ENCODE assay signal across 8 mouse cellular contexts in genomic region chr7:78846066-78846716, GRCm38 (mm10). TPM values are rescaled to one million over a fixed set of nuclear protein-coding genes. Genes with fewer than 3 reads are reported as not detected.
DNase-seq lines count a peak whose midpoint lies in the region; ATAC-seq lines count a peak whose summit lies in the region.

No protein-coding gene starts in this region.

- H3K4me2 ChIP-seq in heart, embryonic 14.5 days (ENCODE audit: low read length) = peak overlapping the region; percentile 68
- H3K4me2 ChIP-seq in midbrain, embryonic 12.5 days (replicated peaks) = peak overlapping the region; percentile 65

- DNase-seq in heart, adult 18-20 months = no peak
- peak; percentile 48 for DNase-seq in ZHBTc4 (ENCODE audit: low read depth, low spot score)
- DNase-seq in hindbrain, embryonic 10.5 days (ENCODE audit: low spot score) = no peak
- no peak for DNase-seq in adrenal gland, adult 8-10 months
- DNase-seq in cerebellum, postnatal 4 days (ENCODE audit: low spot score in 2 of 2) = no peak

- H3K4me1 ChIP-seq in heart, embryonic 14.5 days (ENCODE audit: control insufficient read depth in 2 of 2, insufficient read depth in 2 of 2, low read length in 2 of 2) = peaks cover 4 to 9% of the 10 kb centered on the region in 2 experiments; a peak in 3 of 4 replicates
- H3K4me1 ChIP-seq in hindbrain, embryonic 10.5 days (replicated peaks) = peaks cover 17% of the 10 kb centered on the region
- H3K4me1 ChIP-seq in midbrain, embryonic 12.5 days = peaks cover 9% of the 10 kb centered on the region

- peak overlapping the region; percentile 78 to 92 for H3K4me3 ChIP-seq in heart, embryonic 14.5 days (ENCODE audit: control insufficient read depth in 1 of 2, insufficient read depth in 1 of 2, low read depth in 1 of 2, low read length in 2 of 2)
- H3K4me3 ChIP-seq in hindbrain, embryonic 10.5 days = peak overlapping the region; percentile 89
- peak overlapping the region; percentile 82 for H3K4me3 ChIP-seq in midbrain, embryonic 12.5 days

- H3K27me3 ChIP-seq in heart, embryonic 14.5 days (ENCODE audit: control insufficient read depth, insufficient read depth, low read length) = no peaks in the 10 kb centered on the region
- H3K27me3 ChIP-seq in hindbrain, embryonic 10.5 days (ENCODE audit: insufficient read depth, poor library complexity, severe bottlenecking) = no peaks in the 10 kb centered on the region
- no peaks in the 10 kb centered on the region for H3K27me3 ChIP-seq in midbrain, embryonic 12.5 days

- H3K36me3 ChIP-seq in heart, embryonic 14.5 days (ENCODE audit: control insufficient read depth, insufficient read depth, low read length) = peaks cover 24% of the 10 kb centered on the region
- H3K36me3 ChIP-seq in hindbrain, embryonic 10.5 days = peaks cover 30% of the 10 kb centered on the region
- peaks cover 26% of the 10 kb centered on the region for H3K36me3 ChIP-seq in midbrain, embryonic 12.5 days

- H3K9me3 ChIP-seq in heart, embryonic 14.5 days (ENCODE audit: control insufficient read depth, low read length) = no peaks in the 10 kb centered on the region
- no peaks in the 10 kb centered on the region for H3K9me3 ChIP-seq in hindbrain, embryonic 10.5 days
- no peaks in the 10 kb centered on the region for H3K9me3 ChIP-seq in midbrain, embryonic 12.5 days

- peak overlapping the region in 1 of 2 experiments; percentile 69; a peak in 3 of 4 replicates for H3K27ac ChIP-seq in heart, embryonic 14.5 days (replicated peaks in 1 of 2; ENCODE audit: control insufficient read depth in 1 of 2, insufficient read depth in 1 of 2, low read depth in 2 of 2, low read length in 2 of 2)
- peak overlapping the region; percentile 97 for H3K27ac ChIP-seq in hindbrain, embryonic 10.5 days
- H3K27ac ChIP-seq in midbrain, embryonic 12.5 days (replicated peaks) = no peak overlapping the region

- peak overlapping the region; percentile 92 for H3K9ac ChIP-seq in heart, embryonic 14.5 days (ENCODE audit: low read length)
- H3K9ac ChIP-seq in midbrain, embryonic 12.5 days (replicated peaks) = peak overlapping the region; percentile 85

- 40% methylated on average over 12 of the region's 12 CpGs for WGBS in heart, embryonic 14.5 days
- WGBS in hindbrain, embryonic 10.5 days = 43% methylated on average over 12 of the region's 12 CpGs
- 35% methylated on average over 12 of the region's 12 CpGs for WGBS in midbrain, embryonic 12.5 days

- no peak for ATAC-seq in heart, embryonic 14.5 days (ENCODE audit: insufficient number of reproducible peaks, insufficient read depth, low FRiP score, low read depth)
- ATAC-seq in midbrain, embryonic 12.5 days (ENCODE audit: low FRiP score, low read depth) = no peak
- ATAC-seq in monocyte, adult 5-6 weeks (replicated peaks; ENCODE audit: insufficient number of reproducible peaks, low FRiP score, low TSS enrichment, poor library complexity, severe bottlenecking) = no peak

RNA-seq across cellular contexts. Expression of gene Det1, which starts 0.9 kb away (rescaled TPM):
- 9.2 and 11.3 TPM in 2 replicates for polyA plus RNA-seq in heart, embryonic 14.5 days (2014; fragmentation: Nextera tagmentation; extraction: Ambion mirVana)
- total RNA-seq in heart, adult 18-20 months (2021) = 10 to 100 TPM; 13.9 to 16.5 TPM
- polyA plus RNA-seq in hindbrain, embryonic 10.5 days (2016; fragmentation: Nextera tagmentation; extraction: Ambion mirVana) = 20.9 and 21.2 TPM in 2 replicates
- polyA plus RNA-seq in midbrain, embryonic 12.5 days (2016; fragmentation: Nextera tagmentation; extraction: Ambion mirVana) = 21.2 and 21.3 TPM in 2 replicates
- 10 to 100 TPM; 13.8 to 20.3 (median 14.8) TPM for total RNA-seq in adrenal gland, adult 8-10 months (2022)
- 7.2 to 12.1 TPM (median 8.7 TPM) in 3 replicates for total RNA-seq in monocyte, adult 5-6 weeks (2017)

RNA-seq across cellular contexts. Expression of gene Aen, which starts 49.5 kb away (rescaled TPM):
- 25.3 and 27.8 TPM in 2 replicates for polyA plus RNA-seq in heart, embryonic 14.5 days (2014; fragmentation: Nextera tagmentation; extraction: Ambion mirVana)
- 10 to 100 TPM; 35.8 to 37.0 TPM for total RNA-seq in heart, adult 18-20 months (2021)
- polyA plus RNA-seq in hindbrain, embryonic 10.5 days (2016; fragmentation: Nextera tagmentation; extraction: Ambion mirVana) = 59.0 and 73.4 TPM in 2 replicates
- polyA plus RNA-seq in midbrain, embryonic 12.5 days (2016; fragmentation: Nextera tagmentation; extraction: Ambion mirVana) = 50.1 and 51.3 TPM in 2 replicates
- total RNA-seq in adrenal gland, adult 8-10 months (2022) = 10 to 100 TPM; 45.0 to 51.0 (median 50.0) TPM
- 30.6 to 58.9 TPM (median 31.2 TPM) in 3 replicates for total RNA-seq in monocyte, adult 5-6 weeks (2017)
